Mouse (Mus musculus) lung, postnatal 0 days (tissue): ENCODE measurements around the gene Uba5. TPM values are rescaled to one million over a fixed set of nuclear protein-coding genes. Genes with fewer than 3 reads are reported as not detected.

Experiments
- ATAC-seq: fragments of 200-750 bp; cut with Nextera tagmentation; 2 replicates; pipeline ENCODE4 v1.8.0; 2017; ENCODE audit warnings: moderate library complexity
- DNase-seq: peaks from one replicate; pipeline ENCODE4 v3.0.0-alpha.2; 2016; ENCODE audit warnings: low spot score
- H3K27ac ChIP-seq: fragments of 300-500 bp; sonication (generic); 2 replicates; pipeline ENCODE4 v1.5.1; 2014; ENCODE audit warnings: antibody characterized with exemption, mild to moderate bottlenecking, low read length, mixed read lengths
- H3K27me3 ChIP-seq: fragments of 300-500 bp; sonication (generic); replicated peaks from 2 replicates; pipeline ENCODE4 v1.6.1; 2014; ENCODE audit warnings: low read length, mixed read lengths; ENCODE audit not compliant: insufficient read depth
- H3K36me3 ChIP-seq: fragments of 300-500 bp; sonication (generic); 2 replicates; pipeline ENCODE4 v1.6.1; 2014; ENCODE audit warnings: low read length, mixed read lengths; ENCODE audit not compliant: insufficient read depth
- H3K4me1 ChIP-seq: fragments of 300-500 bp; sonication (generic); 2 replicates; pipeline ENCODE4 v1.6.1; 2014; ENCODE audit warnings: antibody characterized with exemption, low read depth, low read length, mixed read lengths; ENCODE audit not compliant: insufficient read depth
- H3K4me2 ChIP-seq: fragments of 300-500 bp; sonication (generic); replicated peaks from 2 replicates; pipeline ENCODE4 v1.6.1; 2014; ENCODE audit warnings: low read depth, mild to moderate bottlenecking, low read length, moderate library complexity, mixed read lengths
- H3K4me3 ChIP-seq: fragments of 300-500 bp; sonication (generic); 2 replicates; pipeline ENCODE4 v1.5.1; 2014; ENCODE audit warnings: low read depth, low read length
- H3K9ac ChIP-seq: fragments of 300-500 bp; sonication (generic); replicated peaks from 2 replicates; pipeline ENCODE4 v1.6.1; 2014; ENCODE audit warnings: low read depth, mild to moderate bottlenecking
- H3K9me3 ChIP-seq: fragments of 300-500 bp; sonication (generic); 2 replicates; pipeline ENCODE4 v1.6.1; 2016; ENCODE audit warnings: low read length, mixed read lengths
- CTCF ChIP-seq: IDR thresholded peaks from 2 replicates; pipeline ENCODE4 v1.5.1; 2016; ENCODE audit warnings: antibody characterized with exemption, mild to moderate bottlenecking
- EP300 ChIP-seq: IDR thresholded peaks from 2 replicates; pipeline ENCODE4 v1.6.1; 2016; ENCODE audit warnings: antibody characterized with exemption, mild to moderate bottlenecking, control low read depth
- WGBS: fragments of 180-500 bp; shearing (Covaris S2); extraction: QIAGEN DNeasy Blood & Tissue Kit; methylation state at CpG from one replicate; pipeline ENCODE4 v1.1.7; 2014; 5-methylcytosine and 5-hydroxymethylcytosine counted together
- polyA plus RNA-seq: library from polyadenylated mRNA; unstranded; fragments of >200 nt; fragmentation: Nextera tagmentation; extraction: Ambion mirVana; gene quantifications from 2 replicates; pipeline ENCODE4 v1.2.1, GENCODE M21; 2015

The Uba5 gene
- polyA plus RNA-seq, 1 experiment from 2014 or later, result 36.8 TPM

- Histone ChIP-seq H3K4me1 (no peaks in the 10 kb centered on the region; the same call in 1 of the 2 replicates), H3K27me3 (no peaks in the 10 kb centered on the region), H3K36me3 (peaks cover 7% of the 10 kb centered on the region; the same call in 1 of the 2 replicates), H3K9ac (peak within 1 kb of the TSS; percentile 55), H3K4me3 (peak within 1 kb of the TSS; percentile 72), H3K27ac (peak within 1 kb of the TSS; percentile 85), H3K9me3 (no peaks in the 10 kb centered on the region), H3K4me2 (peak within 1 kb of the TSS; percentile 71)
- peak; percentile 100 for DNase-seq
- TF ChIP-seq EP300 (no peak), CTCF (peak; percentile 36; the same call in 1 of the 2 replicates)
- peak; percentile 98 for ATAC-seq
- WGBS, result 2% methylated on average over 54 of the region's 55 CpGs
These were observed 60.7 kb downstream of the Uba5 start, which contains the start of gene Nphp3 for GRCm38 (mm10) chr9:104001921-104002859. TSS of gene Nphp3 (plus strand) at chr9:104002544.

- Histone ChIP-seq H3K9me3 (no peaks in the 10 kb centered on the region), H3K27me3 (no peaks in the 10 kb centered on the region), H3K4me3 (no peak overlapping the region), H3K27ac (no peak overlapping the region), H3K36me3 (no peaks in the 10 kb centered on the region), H3K9ac (no peak overlapping the region), H3K4me1 (no peaks in the 10 kb centered on the region; the same call in 1 of the 2 replicates), H3K4me2 (no peak overlapping the region)
- WGBS, result 29% methylated on average over 3 of the region's 3 CpGs
- no peak for DNase-seq
- TF ChIP-seq EP300 (no peak), CTCF (no peak)
- ATAC-seq, result no peak
These were observed 62.3 kb downstream of the Uba5 start for GRCm38 (mm10) chr9:104000601-104001000.

Other genes with a start within 250 kb of the Uba5 start
- gene Nphp3, start 60.6 kb downstream of the Uba5 start, polyA plus RNA-seq, result 2.2 and 2.7 TPM in 2 replicates
- not detected in 2 replicates for gene Gm28305, start 22.5 kb downstream of the Uba5 start, polyA plus RNA-seq
- 9.1 and 11.2 TPM in 2 replicates for gene Acad11, start 243 bp upstream of the Uba5 start, polyA plus RNA-seq
- gene Ackr4, start 63.8 kb upstream of the Uba5 start, polyA plus RNA-seq, result 1.8 and 1.9 TPM in 2 replicates
- 9.9 and 10.6 TPM in 2 replicates for gene Dnajc13, start 199.8 kb upstream of the Uba5 start, polyA plus RNA-seq